Mouse (Mus musculus): ENCODE measurements around the gene Fam234a.
"Not testable (repeated sequence)": the region's sequence is repeated elsewhere in the genome, so short reads cannot be mapped to it uniquely, and the experiment has no call there.

Gene Fam234a

DNA sequence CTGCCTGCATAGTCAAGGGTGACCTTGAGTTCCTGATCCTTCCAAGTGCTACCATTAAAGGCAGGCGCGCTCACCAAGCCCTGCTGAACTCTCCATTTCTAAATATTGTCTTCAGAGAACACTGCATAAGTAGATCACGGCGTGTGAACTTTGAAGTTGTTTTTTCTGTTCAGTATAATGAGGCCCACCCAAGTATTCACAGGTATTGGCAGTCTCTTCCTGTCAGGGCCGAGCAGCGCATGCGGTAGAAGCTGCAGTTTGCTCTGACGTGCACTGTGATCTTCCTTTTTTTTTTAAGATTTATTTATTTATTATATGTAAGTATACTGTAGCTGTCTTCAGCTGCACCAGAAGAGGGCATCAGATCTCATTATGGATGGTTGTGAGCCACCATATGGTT lies 9.7 kb downstream of the Fam234a start:
- no peak for DNase-seq (ENCODE audit: low spot score in 2 of 2)

- no peak for DNase-seq (ENCODE audit: low spot score in 2 of 2)
These were observed 11.2 kb downstream of the Fam234a start for GRCm38 (mm10) chr17:26232863-26233262.

DNA sequence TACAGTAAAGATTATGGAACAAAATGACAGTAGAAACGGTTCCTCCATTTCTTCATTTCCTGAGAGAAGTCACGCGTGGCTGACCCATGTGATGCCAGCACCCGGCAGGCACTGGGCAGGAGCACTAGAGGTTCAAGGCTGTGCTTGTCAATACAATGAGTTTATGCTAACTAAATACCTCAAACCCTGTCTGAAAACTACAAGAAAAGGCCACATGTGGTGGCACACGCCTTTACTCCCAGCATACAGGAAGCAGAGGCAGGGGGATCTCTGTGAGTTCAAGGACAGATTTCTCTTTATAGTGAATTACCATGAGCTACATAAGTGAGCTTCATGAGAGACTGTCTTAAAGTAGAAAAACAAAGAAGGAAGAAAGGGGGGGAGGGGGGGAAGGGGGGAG lies 12.9 kb downstream of the Fam234a start:
- DNase-seq (ENCODE audit: low spot score in 2 of 2) = no peak

DNA sequence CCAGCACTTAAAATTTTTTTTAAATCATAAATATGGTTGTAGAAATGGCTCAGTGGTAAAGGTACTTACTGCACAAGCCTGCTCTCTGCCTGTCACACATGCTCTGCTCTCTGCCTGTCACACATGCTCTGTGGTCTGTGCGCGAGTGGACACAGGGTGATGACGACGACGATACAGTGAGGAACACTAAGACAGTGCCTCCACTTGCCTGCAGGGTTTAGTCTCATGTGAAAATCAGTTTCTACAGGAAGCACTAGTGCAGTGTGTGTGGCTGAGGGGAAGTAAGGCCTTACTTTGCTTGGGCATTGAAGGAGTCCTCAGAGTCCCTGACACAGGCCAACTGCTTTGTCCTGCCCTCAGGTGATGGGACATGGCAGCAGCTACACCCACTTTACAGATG lies 14.3 kb downstream of the Fam234a start:
- DNase-seq (ENCODE audit: low spot score in 2 of 2) = no peak

GRCm38 (mm10) chr17:26225150-26225549 lies 18.9 kb downstream of the Fam234a start:
- DNase-seq (ENCODE audit: low spot score in 2 of 2) = no peak

DNA sequence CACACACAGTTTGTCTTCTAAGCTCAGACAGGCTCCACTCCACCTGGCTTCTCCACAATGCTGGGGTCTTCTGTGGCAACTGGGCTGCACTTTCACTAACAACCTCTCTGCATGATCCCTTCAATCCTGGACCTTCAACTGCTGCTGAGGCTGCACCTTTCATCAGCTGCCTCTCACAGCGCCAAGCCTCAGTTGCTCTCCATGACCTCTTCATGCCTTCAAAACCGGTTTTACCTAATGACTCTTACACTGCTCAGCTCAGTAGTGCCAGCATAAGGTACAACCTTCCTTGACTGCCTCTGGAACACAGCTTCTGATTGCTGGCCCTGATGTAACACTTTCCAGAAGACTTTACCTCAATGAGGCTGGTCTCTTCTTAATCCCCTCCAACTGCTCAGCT lies 22.5 kb downstream of the Fam234a start:
- no peak for DNase-seq (ENCODE audit: low spot score in 2 of 2)

- DNase-seq (ENCODE audit: low spot score in 2 of 2) = no peak
These were observed 31.4 kb downstream of the Fam234a start for GRCm38 (mm10) chr17:26212681-26213080.

DNA sequence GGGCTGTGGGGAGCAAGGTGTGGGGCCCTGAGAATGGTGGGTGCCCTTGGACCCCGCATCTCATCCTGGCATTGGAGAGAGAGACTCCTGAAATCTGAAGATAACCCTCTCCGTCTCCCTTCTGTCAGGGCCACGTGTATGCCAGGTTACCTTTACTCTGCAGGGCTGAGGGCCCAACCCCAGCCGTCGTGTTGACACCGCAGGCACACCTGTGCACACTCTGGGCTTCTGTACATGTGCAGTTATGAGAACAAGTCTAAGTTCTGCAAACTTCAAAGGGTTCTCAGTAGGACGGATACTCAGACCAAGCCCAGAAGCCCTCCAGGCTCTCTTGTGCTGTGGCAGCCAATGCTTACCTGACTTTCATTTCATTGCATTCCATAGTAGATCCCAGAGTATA lies 31.8 kb downstream of the Fam234a start:
- DNase-seq (ENCODE audit: low spot score in 2 of 2) = no peak

DNA sequence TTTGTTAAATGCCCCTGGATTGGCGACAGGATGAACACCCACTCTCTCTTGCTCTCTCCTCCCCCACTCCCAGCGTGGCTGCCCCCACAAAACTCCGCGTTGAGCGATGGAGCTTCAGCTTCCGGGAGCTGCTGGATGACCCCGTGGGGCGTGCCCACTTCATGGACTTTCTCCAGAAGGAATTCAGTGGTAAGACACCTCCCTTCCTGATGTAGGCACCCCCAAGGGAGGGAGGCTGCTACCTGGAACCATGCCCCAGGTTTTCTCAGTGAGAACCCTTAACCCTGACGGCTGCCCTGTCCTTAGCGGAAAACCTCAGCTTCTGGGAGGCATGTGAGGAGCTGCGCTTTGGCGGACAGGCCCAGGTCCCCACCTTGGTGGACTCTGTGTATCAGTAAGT lies 36.4 kb downstream of the Fam234a start, which contains the start of gene Arhgdig:
Gene Arhgdig, minus strand, starts transcription at position 101 of the 400 bp plus-strand sequence.
- no peak for DNase-seq (ENCODE audit: low spot score in 2 of 2)

GRCm38 (mm10) chr17:26206392-26206791 lies 37.6 kb downstream of the Fam234a start:
- no peak for DNase-seq (ENCODE audit: low spot score in 2 of 2)

DNA sequence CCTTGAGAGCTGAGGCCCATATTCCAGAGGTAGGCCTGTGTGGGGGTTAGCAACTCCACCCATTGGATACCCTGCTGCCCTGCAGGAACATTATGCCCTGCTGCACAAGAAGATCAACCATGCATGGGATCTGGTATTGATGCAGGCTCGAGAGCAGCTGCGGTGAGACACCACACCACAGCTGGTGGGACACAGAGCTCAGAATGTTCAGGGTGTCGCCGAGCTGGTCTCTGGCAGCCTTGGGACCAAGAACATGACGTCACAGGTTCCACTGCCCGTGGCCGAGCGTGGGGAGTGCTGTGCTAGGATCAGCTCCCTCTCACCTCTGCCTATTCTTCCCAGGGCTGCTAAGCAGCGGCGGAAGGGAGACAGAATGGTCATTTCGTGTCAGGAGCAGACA lies 39.3 kb downstream of the Fam234a start:
- no peak for DNase-seq (ENCODE audit: low spot score in 2 of 2)

GRCm38 (mm10) chr17:26203321-26203811 lies 40.7 kb downstream of the Fam234a start:
- peak in 1 of 2 experiments; percentile 19 for DNase-seq (ENCODE audit: low spot score in 2 of 2)

GRCm38 (mm10) chr17:26202737-26203136 lies 41.3 kb downstream of the Fam234a start, which contains the start of gene Rgs11:
TSS of gene Rgs11 (plus strand) at chr17:26202951.
- peak; percentile 11 to 31 for DNase-seq (ENCODE audit: low spot score in 2 of 2)

GRCm38 (mm10) chr17:26201998-26202397 lies 42.0 kb downstream of the Fam234a start:
- no peak for DNase-seq (ENCODE audit: low spot score in 2 of 2)

DNA sequence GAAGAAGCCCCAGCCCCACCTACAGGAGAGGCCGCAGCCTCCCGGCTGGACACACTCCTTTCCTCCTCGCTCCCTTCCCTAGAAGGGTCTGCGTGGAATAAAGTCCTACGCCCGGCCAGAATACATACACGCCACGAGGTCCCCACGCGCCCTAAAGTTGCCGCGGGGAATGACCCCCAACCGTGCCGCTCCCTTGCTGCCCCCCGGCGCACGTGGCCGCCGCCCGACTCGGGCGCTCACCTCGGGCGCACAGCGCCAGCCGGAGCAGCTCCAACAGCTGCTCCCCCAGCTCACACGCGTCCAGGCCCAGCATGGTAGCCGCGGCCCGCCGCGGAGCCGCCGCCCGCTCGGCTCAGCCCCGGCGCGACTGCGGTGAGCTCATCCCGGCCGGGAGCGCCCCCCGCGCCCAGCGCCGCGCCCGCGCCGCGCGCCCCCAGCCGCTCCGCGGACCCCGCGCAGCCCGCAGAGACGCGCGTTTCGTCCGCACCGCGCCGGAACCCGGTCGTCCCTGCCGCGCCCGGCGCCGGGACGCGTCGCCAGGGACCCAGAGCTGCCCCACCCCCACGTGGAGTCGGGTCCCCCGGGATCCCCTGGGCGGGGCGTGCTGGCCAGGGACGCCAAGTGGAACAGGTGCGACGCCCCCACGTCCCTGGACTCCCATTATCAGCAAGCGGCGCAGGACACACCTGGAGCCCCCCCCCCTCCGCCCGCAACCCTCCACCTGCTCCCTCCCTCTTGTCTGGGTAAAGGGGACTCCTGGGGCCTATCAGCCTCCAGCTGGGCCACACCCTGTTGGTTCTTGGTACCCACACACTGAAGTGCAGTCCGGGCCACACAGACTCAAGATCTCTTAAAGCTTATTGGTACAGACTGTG lies 43.0 kb downstream of the Fam234a start:
- DNase-seq (ENCODE audit: low spot score in 2 of 2) = no peak

DNA sequence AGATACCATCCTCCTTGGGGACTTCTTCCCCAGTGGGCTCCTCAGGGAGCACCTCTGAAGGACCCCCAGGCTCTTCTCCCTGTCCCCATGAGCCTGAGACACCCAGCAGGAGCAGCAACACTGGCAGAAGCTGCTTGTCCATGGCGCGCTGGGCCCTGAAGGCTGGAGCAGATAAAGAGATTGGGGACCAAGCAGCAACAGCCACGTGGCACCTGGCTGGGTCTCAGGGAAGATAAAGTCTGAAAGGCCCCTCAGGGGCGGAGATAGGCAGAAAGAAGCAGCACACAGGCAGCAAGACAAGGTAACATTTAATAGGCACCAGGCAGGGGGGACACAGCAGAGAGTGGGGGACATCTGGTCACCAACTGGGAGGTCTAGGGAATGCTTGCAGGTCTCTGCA lies 45.1 kb downstream of the Fam234a start, which contains the start of gene Pdia2:
Gene Pdia2, minus strand, starts transcription at position 196 of the 400 bp plus-strand sequence.
- no peak for DNase-seq (ENCODE audit: low spot score in 2 of 2)

- DNase-seq (ENCODE audit: low spot score in 2 of 2) = no peak
These were observed 51.4 kb downstream of the Fam234a start for GRCm38 (mm10) chr17:26192481-26193190.

GRCm38 (mm10) chr17:26191486-26191885 lies 52.6 kb downstream of the Fam234a start:
- DNase-seq (ENCODE audit: low spot score in 2 of 2) = not testable (repeated sequence)

DNA sequence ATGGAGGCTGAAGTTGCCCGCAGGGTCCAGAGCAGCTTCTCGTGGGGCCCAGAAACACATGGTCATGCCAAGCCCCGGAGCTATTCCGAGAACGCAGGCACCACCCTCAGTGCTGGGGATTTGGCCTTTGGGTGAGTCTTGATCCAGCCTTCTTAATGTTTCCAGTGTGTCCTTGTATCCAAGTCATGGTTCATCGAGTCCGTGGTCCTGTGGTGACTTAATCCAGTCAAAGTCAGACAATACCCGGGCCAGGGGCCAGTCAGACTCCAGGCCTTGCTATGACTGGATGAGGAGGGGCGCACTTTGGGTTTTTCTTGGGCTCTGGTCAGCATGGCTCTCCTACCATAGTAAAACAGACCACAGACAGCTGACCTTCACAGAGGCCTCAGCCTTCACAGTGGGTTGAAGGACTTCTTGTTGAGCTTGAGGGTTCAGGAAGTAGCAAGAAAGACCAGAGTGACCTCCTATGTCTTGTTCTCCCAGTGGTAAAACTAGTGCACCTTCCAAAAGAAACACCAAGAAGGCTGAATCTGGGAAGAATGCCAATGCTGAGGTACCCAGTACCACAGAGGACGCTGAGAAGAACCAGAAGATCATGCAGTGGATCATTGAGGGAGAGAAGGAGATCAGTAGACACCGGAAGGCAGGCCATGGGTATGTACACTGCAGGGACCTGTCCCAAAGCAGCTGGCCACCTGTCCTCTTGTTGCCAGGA lies 55.8 kb downstream of the Fam234a start:
- no peak for DNase-seq (ENCODE audit: low spot score in 2 of 2)

- DNase-seq (ENCODE audit: low spot score in 2 of 2) = no peak
These were observed 56.5 kb downstream of the Fam234a start for GRCm38 (mm10) chr17:26187592-26187991.

GRCm38 (mm10) chr17:26181179-26181578 lies 62.9 kb downstream of the Fam234a start:
- no peak for DNase-seq (ENCODE audit: low spot score in 2 of 2)

DNA sequence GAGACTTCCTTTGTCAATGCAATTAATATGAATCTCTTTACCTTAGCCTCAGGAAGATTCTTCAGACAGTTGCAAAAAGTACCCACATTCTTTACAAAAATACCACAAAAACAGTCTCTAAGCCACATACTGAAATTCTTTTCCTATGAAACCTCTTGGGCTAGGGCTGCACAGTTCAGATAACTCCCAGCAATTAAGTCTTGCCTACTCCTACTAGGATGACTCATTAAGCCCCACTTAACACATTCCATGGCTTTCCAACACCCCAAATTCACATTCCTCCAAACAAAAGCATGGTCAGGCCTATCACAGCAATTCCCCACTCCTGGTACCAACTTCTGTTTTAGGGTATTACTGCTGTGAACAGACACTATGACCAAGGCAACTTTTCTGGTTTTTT lies 65.4 kb downstream of the Fam234a start:
- no peak for DNase-seq (ENCODE audit: low spot score in 2 of 2)
